Mouse (Mus musculus) stomach, embryonic 14.5 days (tissue): ENCODE data around the gene Asb17. TPM values are rescaled to one million over a fixed set of nuclear protein-coding genes. Genes with fewer than 3 reads are reported as not detected.
"Not testable (repeated sequence)": the region's sequence is repeated elsewhere in the genome, so short reads cannot be mapped to it uniquely, and the experiment has no call there.

Experiments used
- ATAC-seq: fragments of 200-750 bp; cut with Nextera tagmentation; 2 replicates; pipeline ENCODE4 v1.8.0; 2017; ENCODE audit warnings: low read depth, moderate TSS enrichment; ENCODE audit not compliant: insufficient number of reproducible peaks, insufficient read depth, low FRiP score
- H3K27ac ChIP-seq: fragments of 300-500 bp; sonication (generic); 2 replicates; pipeline ENCODE4 v1.5.1; 2014; ENCODE audit warnings: mild to moderate bottlenecking, low read length, moderate library complexity, mixed read lengths
- H3K27me3 ChIP-seq: fragments of 300-500 bp; sonication (generic); 2 replicates; pipeline ENCODE4 v1.6.1; 2014; ENCODE audit warnings: low read length, control low read depth, mixed read lengths; ENCODE audit not compliant: control insufficient read depth, insufficient read depth
- H3K36me3 ChIP-seq: fragments of 300-500 bp; sonication (generic); 2 replicates; pipeline ENCODE4 v1.6.1; 2014; ENCODE audit warnings: mild to moderate bottlenecking, control low read depth, low read length, moderate library complexity, mixed read lengths; ENCODE audit not compliant: control insufficient read depth, insufficient read depth
- H3K4me1 ChIP-seq: fragments of 300-500 bp; sonication (generic); 2 replicates; pipeline ENCODE4 v1.6.1; 2014; ENCODE audit warnings: low read length, control low read depth, mixed read lengths; ENCODE audit not compliant: control insufficient read depth, insufficient read depth
- H3K4me2 ChIP-seq: fragments of 300-500 bp; sonication (generic); replicated peaks from 2 replicates; pipeline ENCODE4 v1.6.1; 2014; ENCODE audit warnings: low read depth, low read length, control low read depth
- H3K4me3 ChIP-seq: fragments of 300-500 bp; sonication (generic); 2 replicates; pipeline ENCODE4 v1.5.1; 2014; ENCODE audit warnings: low read depth, low read length, control low read depth
- H3K9ac ChIP-seq: fragments of 300-500 bp; sonication (generic); replicated peaks from 2 replicates; pipeline ENCODE4 v1.6.1; 2014; ENCODE audit warnings: low read depth, mild to moderate bottlenecking, control low read depth, low read length, moderate library complexity, mixed read lengths
- H3K9me3 ChIP-seq: fragments of 300-500 bp; sonication (generic); 2 replicates; pipeline ENCODE4 v1.6.1; 2016; ENCODE audit warnings: low read depth, low read length, control low read depth; ENCODE audit not compliant: control insufficient read depth
- WGBS: fragments of 180-500 bp; shearing (Covaris S2); extraction: QIAGEN DNeasy Blood & Tissue Kit; methylation state at CpG from one replicate; pipeline ENCODE4 v1.1.7; 2014; 5-methylcytosine and 5-hydroxymethylcytosine counted together
- polyA plus RNA-seq: library from polyadenylated mRNA; unstranded; fragments of >200 nt; fragmentation: Nextera tagmentation; extraction: Ambion mirVana; gene quantifications from 2 replicates; pipeline ENCODE4 v1.2.1, GENCODE M21; 2014

Gene Asb17
- polyA plus RNA-seq, 1 experiment from 2014 or later = 0.72 TPM

GRCm38 (mm10) chr3:153858350-153859001 lies 14.5 kb downstream of the Asb17 start:
- no peak overlapping the region for H3K27ac ChIP-seq
- WGBS = 83% methylated on average over 10 of the region's 10 CpGs
- no peak for ATAC-seq
- H3K4me3 ChIP-seq = no peak overlapping the region
- H3K4me2 ChIP-seq = no peak overlapping the region
- H3K9me3 ChIP-seq = no peaks in the 10 kb centered on the region
- no peaks in the 10 kb centered on the region for H3K36me3 ChIP-seq
- no peaks in the 10 kb centered on the region for H3K27me3 ChIP-seq
- no peaks in the 10 kb centered on the region for H3K4me1 ChIP-seq
- no peak overlapping the region for H3K9ac ChIP-seq

GRCm38 (mm10) chr3:153860392-153860791 lies 16.4 kb downstream of the Asb17 start:
- not testable (repeated sequence) for ATAC-seq, H3K36me3 ChIP-seq, H3K27me3 ChIP-seq, H3K9me3 ChIP-seq, H3K27ac ChIP-seq, H3K9ac ChIP-seq, H3K4me1 ChIP-seq, H3K4me3 ChIP-seq, H3K4me2 ChIP-seq
- WGBS = 83% methylated on average over 8 of the region's 8 CpGs

GRCm38 (mm10) chr3:153863816-153864215 lies 19.8 kb downstream of the Asb17 start:
- Histone ChIP-seq H3K27me3 (no peaks in the 10 kb centered on the region), H3K9ac (no peak overlapping the region), H3K9me3 (no peaks in the 10 kb centered on the region), H3K27ac (no peak overlapping the region), H3K4me2 (no peak overlapping the region), H3K4me1 (no peaks in the 10 kb centered on the region), H3K36me3 (no peaks in the 10 kb centered on the region), H3K4me3 (no peak overlapping the region)
- 72% methylated on average over 2 of the region's 2 CpGs for WGBS
- no peak for ATAC-seq

- Histone ChIP-seq H3K4me3 (no peak overlapping the region), H3K4me1 (no peaks in the 10 kb centered on the region), H3K27me3 (no peaks in the 10 kb centered on the region), H3K9me3 (no peaks in the 10 kb centered on the region), H3K9ac (no peak overlapping the region), H3K36me3 (no peaks in the 10 kb centered on the region), H3K4me2 (no peak overlapping the region), H3K27ac (no peak overlapping the region)
- WGBS = 85% methylated on average over 4 of the region's 4 CpGs
- no peak for ATAC-seq
Observed at GRCm38 (mm10) chr3:153864636-153865429, 20.8 kb downstream of the Asb17 start.

- no peak for ATAC-seq
- Histone ChIP-seq H3K36me3 (no peaks in the 10 kb centered on the region), H3K4me3 (no peak overlapping the region), H3K27ac (no peak overlapping the region), H3K9ac (no peak overlapping the region), H3K27me3 (no peaks in the 10 kb centered on the region), H3K9me3 (no peaks in the 10 kb centered on the region), H3K4me2 (no peak overlapping the region), H3K4me1 (no peaks in the 10 kb centered on the region)
- WGBS = 67% methylated on average over 14 of the region's 14 CpGs
Observed at GRCm38 (mm10) chr3:153867149-153868136, 23.4 kb downstream of the Asb17 start.

- Histone ChIP-seq H3K27me3 (no peaks in the 10 kb centered on the region), H3K4me2 (no peak overlapping the region), H3K36me3 (no peaks in the 10 kb centered on the region), H3K9me3 (no peaks in the 10 kb centered on the region), H3K4me1 (no peaks in the 10 kb centered on the region), H3K27ac (no peak overlapping the region), H3K9ac (no peak overlapping the region), H3K4me3 (no peak overlapping the region)
- ATAC-seq = no peak
- 87% methylated on average over 5 of the region's 5 CpGs for WGBS
Observed at GRCm38 (mm10) chr3:153871396-153871795, 27.4 kb downstream of the Asb17 start.

GRCm38 (mm10) chr3:153886296-153886695 lies 42.3 kb downstream of the Asb17 start:
- H3K27ac ChIP-seq = no peak overlapping the region
- H3K4me2 ChIP-seq = no peak overlapping the region
- ATAC-seq = no peak
- H3K9me3 ChIP-seq = no peaks in the 10 kb centered on the region
- H3K4me3 ChIP-seq = no peak overlapping the region
- no peak overlapping the region for H3K9ac ChIP-seq
- H3K36me3 ChIP-seq = no peaks in the 10 kb centered on the region
- H3K27me3 ChIP-seq = no peaks in the 10 kb centered on the region
- H3K4me1 ChIP-seq = no peaks in the 10 kb centered on the region; the same call in 1 of the 2 replicates

GRCm38 (mm10) chr3:153888141-153888540 lies 44.1 kb downstream of the Asb17 start:
- no peak overlapping the region for H3K4me2 ChIP-seq
- no peak overlapping the region for H3K4me3 ChIP-seq
- no peaks in the 10 kb centered on the region for H3K36me3 ChIP-seq
- H3K4me1 ChIP-seq = no peaks in the 10 kb centered on the region; the same call in 1 of the 2 replicates
- H3K27me3 ChIP-seq = no peaks in the 10 kb centered on the region
- no peak overlapping the region for H3K9ac ChIP-seq
- H3K27ac ChIP-seq = no peak overlapping the region
- H3K9me3 ChIP-seq = no peaks in the 10 kb centered on the region
- 59% methylated on average over 6 of the region's 6 CpGs for WGBS
- no peak for ATAC-seq
